ENCODE assay signal across 9 mouse cellular contexts in the genomic region with DNA sequence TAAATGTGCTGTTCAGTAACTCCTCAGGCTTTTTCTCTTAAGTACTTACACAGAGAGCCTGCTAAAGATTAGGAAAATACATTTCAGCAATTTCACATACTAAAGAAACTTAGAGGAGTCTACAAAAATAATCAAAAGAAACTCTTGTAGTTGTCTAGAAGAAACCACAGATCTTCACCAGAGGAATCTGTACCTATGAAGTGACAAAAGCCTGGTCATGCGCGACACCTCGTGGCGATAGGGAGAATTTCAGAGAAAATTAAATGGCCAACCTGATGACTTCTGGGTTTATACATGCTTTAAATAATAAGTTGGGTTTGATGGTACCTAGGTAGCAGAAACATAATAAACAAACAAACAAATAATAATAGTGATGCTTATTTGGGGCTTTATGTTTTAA.
DNase-seq lines count a peak whose midpoint lies in the region; ATAC-seq lines count a peak whose summit lies in the region.
"Had no signal": no experiment of that assay in that cellular context is flagged by ENCODE, and none has a peak within 500 bp of the region (broad histone marks: within the 10 kb centered on the region; RNA-seq: fewer than 3 reads in every experiment).

No protein-coding gene starts in this region.

- 0 out of 2 replicates have a peak, but pooled peaks have one; percentile 51 for ATAC-seq in neural tube, embryonic 14.5 days (ENCODE audit: low read depth)
- no peak for ATAC-seq in activated CD4-positive, CD25-positive, alpha-beta regulatory T cell, adult 4 months

- no peaks in the 10 kb centered on the region for H3K9me3 ChIP-seq in neural tube, embryonic 14.5 days (ENCODE audit: control insufficient read depth, low read length)
- H3K9me3 ChIP-seq: heart, embryonic 15.5 days had no signal

- H3K4me1 ChIP-seq in neural tube, embryonic 14.5 days (ENCODE audit: control insufficient read depth, insufficient read depth, low read length): no peaks in the 10 kb centered on the region
- H3K4me1 ChIP-seq: heart, embryonic 15.5 days had no signal

- no peaks in the 10 kb centered on the region for H3K36me3 ChIP-seq in neural tube, embryonic 14.5 days (ENCODE audit: control insufficient read depth, insufficient read depth, low read length)
- H3K36me3 ChIP-seq: heart, embryonic 15.5 days had no signal

- WGBS in neural tube, embryonic 14.5 days: 0% methylated on average over 4 of the region's 4 CpGs

- no peaks in the 10 kb centered on the region for H3K27me3 ChIP-seq in neural tube, embryonic 14.5 days (ENCODE audit: control insufficient read depth, insufficient read depth, low read length)
- H3K27me3 ChIP-seq: heart, embryonic 15.5 days had no signal

- peak; percentile 57 for DNase-seq in testis, postnatal 10 days (ENCODE audit: low spot score)
- no peak for DNase-seq in testis, postnatal 14 days (ENCODE audit: low spot score)
- peak; percentile 25 to 44 for DNase-seq in adrenal gland, postnatal 36 days
- peak; percentile 27 for DNase-seq in fibroblast of lung, adult 2 months (ENCODE audit: low read depth)
- peak; percentile 57 for DNase-seq in induced T-regulatory cell, adult 2 months (ENCODE audit: low read depth)
- peak; percentile 63 to 74 for DNase-seq in left cerebral cortex, postnatal 14 days (ENCODE audit: low spot score in 2 of 2)

- H3K27ac ChIP-seq in neural tube, embryonic 14.5 days (ENCODE audit: low read depth, low read length): no peak overlapping the region
- H3K27ac ChIP-seq: heart, embryonic 15.5 days had no signal

- no peak overlapping the region for H3K4me2 ChIP-seq in neural tube, embryonic 14.5 days (ENCODE audit: low read depth, low read length)
- H3K4me2 ChIP-seq: heart, embryonic 15.5 days had no signal

- H3K4me3 ChIP-seq in neural tube, embryonic 14.5 days (ENCODE audit: low read depth, low read length): no peak overlapping the region
- H3K4me3 ChIP-seq: heart, embryonic 15.5 days had no signal

- intact Hi-C loops in left cerebral cortex, postnatal 14 days (cut with DNase I): no loop called here

- no peak overlapping the region for H3K9ac ChIP-seq in neural tube, embryonic 14.5 days (replicated peaks; ENCODE audit: low read depth, low read length)
- H3K9ac ChIP-seq: heart, embryonic 15.5 days had no signal
